Mouse (Mus musculus) forebrain, embryonic 12.5 days (tissue): ENCODE measurements around the gene Tagap. TPM values are rescaled to one million over a fixed set of nuclear protein-coding genes. Genes with fewer than 3 reads are reported as not detected.

Source experiments
- ATAC-seq: fragments of 200-750 bp; cut with Nextera tagmentation; 2 replicates; pipeline ENCODE4 v1.8.0; 2017; ENCODE audit warnings: moderate TSS enrichment; ENCODE audit not compliant: low FRiP score
- H3K27ac ChIP-seq: fragments of 300-500 bp; sonication (generic); 2 replicates; pipeline ENCODE4 v1.5.1; 2016; ENCODE audit warnings: mild to moderate bottlenecking
- H3K27me3 ChIP-seq: fragments of 300-500 bp; sonication (generic); 2 replicates; pipeline ENCODE4 v1.6.1; 2016; ENCODE audit warnings: mild to moderate bottlenecking
- H3K36me3 ChIP-seq: fragments of 300-500 bp; sonication (generic); replicated peaks from 2 replicates; pipeline ENCODE4 v1.6.1; 2016; ENCODE audit warnings: mild to moderate bottlenecking
- H3K4me1 ChIP-seq: fragments of 300-500 bp; sonication (generic); 2 replicates; pipeline ENCODE4 v1.6.1; 2016
- H3K4me2 ChIP-seq: fragments of 300-500 bp; sonication (generic); 2 replicates; pipeline ENCODE4 v1.6.1; 2016; ENCODE audit warnings: mild to moderate bottlenecking, moderate library complexity
- H3K4me3 ChIP-seq: fragments of 300-500 bp; sonication (generic); replicated peaks from 2 replicates; pipeline ENCODE4 v1.5.1; 2016; ENCODE audit warnings: mild to moderate bottlenecking
- H3K9ac ChIP-seq: fragments of 300-500 bp; sonication (generic); 2 replicates; pipeline ENCODE4 v1.6.1; 2016; ENCODE audit warnings: mild to moderate bottlenecking
- H3K9me3 ChIP-seq: fragments of 300-500 bp; sonication (generic); 2 replicates; pipeline ENCODE4 v1.6.1; 2016
- WGBS: fragments of 180-500 bp; shearing (Covaris S2); methylation state at CpG from one replicate; pipeline ENCODE4 v1.1.7; 2016; 5-methylcytosine and 5-hydroxymethylcytosine counted together
- polyA plus RNA-seq: library from polyadenylated mRNA; unstranded; fragments of >200 nt; fragmentation: Nextera tagmentation; extraction: Ambion mirVana; gene quantifications from 2 replicates; pipeline ENCODE4 v1.2.1, GENCODE M21; 2016

Tagap gene
- polyA plus RNA-seq, 1 experiment from 2014 or later = 0.40 TPM

- 76% methylated on average over 10 of the region's 10 CpGs for WGBS
- ATAC-seq = no peak
- no peak overlapping the region for H3K9ac ChIP-seq
Observed at GRCm38 (mm10) chr17:7896047-7896635, 29.7 kb upstream of the Tagap start.

GRCm38 (mm10) chr17:7897120-7897519, 28.7 kb upstream of the Tagap start:
- WGBS = 84% methylated on average over 11 of the region's 11 CpGs
- H3K27ac ChIP-seq = no peak overlapping the region
- no peak overlapping the region for H3K9ac ChIP-seq
- H3K9me3 ChIP-seq = no peaks in the 10 kb centered on the region
- H3K4me2 ChIP-seq = no peak overlapping the region
- ATAC-seq = no peak
- H3K36me3 ChIP-seq = no peaks in the 10 kb centered on the region
- no peak overlapping the region for H3K4me3 ChIP-seq
- H3K27me3 ChIP-seq = no peaks in the 10 kb centered on the region
- H3K4me1 ChIP-seq = no peaks in the 10 kb centered on the region

More at GRCm38 (mm10) chr17:7896047-7896635, 29.7 kb upstream of the Tagap start:
- Histone ChIP-seq H3K4me3 (no peak overlapping the region), H3K27me3 (no peaks in the 10 kb centered on the region), H3K9me3 (no peaks in the 10 kb centered on the region), H3K4me2 (no peak overlapping the region), H3K4me1 (no peaks in the 10 kb centered on the region), H3K27ac (no peak overlapping the region), H3K36me3 (no peaks in the 10 kb centered on the region)

GRCm38 (mm10) chr17:7897756-7898155, 28.0 kb upstream of the Tagap start:
- no peak for ATAC-seq
- Histone ChIP-seq H3K9me3 (no peaks in the 10 kb centered on the region), H3K9ac (no peak overlapping the region), H3K4me1 (peaks cover 3% of the 10 kb centered on the region; the same call in 1 of the 2 replicates), H3K4me3 (no peak overlapping the region), H3K27ac (no peak overlapping the region), H3K4me2 (no peak overlapping the region), H3K36me3 (no peaks in the 10 kb centered on the region), H3K27me3 (no peaks in the 10 kb centered on the region)
- 83% methylated on average over 4 of the region's 4 CpGs for WGBS

GRCm38 (mm10) chr17:7899233-7899632, 26.6 kb upstream of the Tagap start:
- H3K4me3 ChIP-seq = no peak overlapping the region

GRCm38 (mm10) chr17:7899961-7900360, 25.8 kb upstream of the Tagap start:
- no peak overlapping the region for H3K9ac ChIP-seq
- H3K4me3 ChIP-seq = no peak overlapping the region
- no peak for ATAC-seq
- no peak overlapping the region for H3K4me2 ChIP-seq
- H3K9me3 ChIP-seq = no peaks in the 10 kb centered on the region
- H3K4me1 ChIP-seq = peaks cover 3% of the 10 kb centered on the region; the same call in 1 of the 2 replicates
- H3K36me3 ChIP-seq = no peaks in the 10 kb centered on the region
- H3K27ac ChIP-seq = no peak overlapping the region
- no peaks in the 10 kb centered on the region for H3K27me3 ChIP-seq
- WGBS = 77% methylated on average over 4 of the region's 4 CpGs

More at GRCm38 (mm10) chr17:7899233-7899632, 26.6 kb upstream of the Tagap start:
- no peak for ATAC-seq
- Histone ChIP-seq H3K4me2 (no peak overlapping the region), H3K27me3 (no peaks in the 10 kb centered on the region), H3K9me3 (no peaks in the 10 kb centered on the region), H3K27ac (no peak overlapping the region), H3K36me3 (no peaks in the 10 kb centered on the region), H3K9ac (no peak overlapping the region), H3K4me1 (peaks cover 3% of the 10 kb centered on the region; the same call in 1 of the 2 replicates)
- 85% methylated on average over 6 of the region's 6 CpGs for WGBS

GRCm38 (mm10) chr17:7901536-7901935, 24.3 kb upstream of the Tagap start:
- no peak overlapping the region for H3K9ac ChIP-seq
- ATAC-seq = no peak
- H3K27me3 ChIP-seq = no peaks in the 10 kb centered on the region
- H3K36me3 ChIP-seq = no peaks in the 10 kb centered on the region
- no peaks in the 10 kb centered on the region for H3K9me3 ChIP-seq
- H3K4me1 ChIP-seq = peaks cover 3% of the 10 kb centered on the region; the same call in 1 of the 2 replicates
- H3K27ac ChIP-seq = no peak overlapping the region
- 84% methylated on average over 2 of the region's 2 CpGs for WGBS
- no peak overlapping the region for H3K4me2 ChIP-seq
- no peak overlapping the region for H3K4me3 ChIP-seq

GRCm38 (mm10) chr17:7902362-7902761, 23.4 kb upstream of the Tagap start:
- no peaks in the 10 kb centered on the region for H3K9me3 ChIP-seq
- H3K4me1 ChIP-seq = peaks cover 3% of the 10 kb centered on the region; the same call in 1 of the 2 replicates
- no peak for ATAC-seq
- H3K27ac ChIP-seq = no peak overlapping the region
- 75% methylated on average over 3 of the region's 3 CpGs for WGBS
- no peak overlapping the region for H3K9ac ChIP-seq
- H3K27me3 ChIP-seq = no peaks in the 10 kb centered on the region
- no peaks in the 10 kb centered on the region for H3K36me3 ChIP-seq
- no peak overlapping the region for H3K4me3 ChIP-seq
- no peak overlapping the region for H3K4me2 ChIP-seq

GRCm38 (mm10) chr17:7904992-7905391, 20.8 kb upstream of the Tagap start:
- no peaks in the 10 kb centered on the region for H3K36me3 ChIP-seq
- H3K27me3 ChIP-seq = no peaks in the 10 kb centered on the region
- no peak overlapping the region for H3K9ac ChIP-seq
- H3K27ac ChIP-seq = no peak overlapping the region
- no peaks in the 10 kb centered on the region for H3K9me3 ChIP-seq
- peaks cover 3% of the 10 kb centered on the region; the same call in 1 of the 2 replicates for H3K4me1 ChIP-seq
- H3K4me2 ChIP-seq = no peak overlapping the region
- WGBS = 37% methylated on average over 2 of the region's 2 CpGs
- no peak for ATAC-seq
- no peak overlapping the region for H3K4me3 ChIP-seq

GRCm38 (mm10) chr17:7905936-7906685, 19.7 kb upstream of the Tagap start:
- Histone ChIP-seq H3K9ac (no peak overlapping the region), H3K4me1 (peaks cover 3% of the 10 kb centered on the region; the same call in 1 of the 2 replicates), H3K4me2 (no peak overlapping the region), H3K27me3 (no peaks in the 10 kb centered on the region), H3K4me3 (no peak overlapping the region), H3K27ac (no peak overlapping the region), H3K36me3 (no peaks in the 10 kb centered on the region), H3K9me3 (peaks cover 2% of the 10 kb centered on the region; the same call in 1 of the 2 replicates)
- no peak for ATAC-seq
- 37% methylated on average over 4 of the region's 4 CpGs for WGBS

GRCm38 (mm10) chr17:7914596-7915227, 11.1 kb upstream of the Tagap start:
- no peaks in the 10 kb centered on the region for H3K4me1 ChIP-seq
- no peaks in the 10 kb centered on the region for H3K27me3 ChIP-seq
- H3K36me3 ChIP-seq = no peaks in the 10 kb centered on the region
- 80% methylated on average over 2 of the region's 2 CpGs for WGBS
- peaks cover 6% of the 10 kb centered on the region; the same call in 1 of the 2 replicates for H3K9me3 ChIP-seq
- no peak for ATAC-seq
- no peak overlapping the region for H3K4me3 ChIP-seq
- H3K4me2 ChIP-seq = no peak overlapping the region
- no peak overlapping the region for H3K27ac ChIP-seq
- H3K9ac ChIP-seq = no peak overlapping the region

GRCm38 (mm10) chr17:7915791-7916190, 10.0 kb upstream of the Tagap start:
- no peaks in the 10 kb centered on the region for H3K4me1 ChIP-seq
- H3K4me2 ChIP-seq = no peak overlapping the region
- 70% methylated on average over 9 of the region's 9 CpGs for WGBS
- H3K9me3 ChIP-seq = peaks cover 6% of the 10 kb centered on the region; the same call in 1 of the 2 replicates
- no peaks in the 10 kb centered on the region for H3K36me3 ChIP-seq
- H3K27ac ChIP-seq = no peak overlapping the region
- no peak overlapping the region for H3K9ac ChIP-seq
- no peaks in the 10 kb centered on the region for H3K27me3 ChIP-seq
- H3K4me3 ChIP-seq = no peak overlapping the region
- ATAC-seq = no peak

- H3K4me3 ChIP-seq = no peak overlapping the region
- H3K9me3 ChIP-seq = no peaks in the 10 kb centered on the region
- no peak overlapping the region for H3K9ac ChIP-seq
- H3K4me1 ChIP-seq = no peaks in the 10 kb centered on the region
- no peak overlapping the region for H3K27ac ChIP-seq
- no peaks in the 10 kb centered on the region for H3K36me3 ChIP-seq
- ATAC-seq = no peak
- no peak overlapping the region for H3K4me2 ChIP-seq
- 82% methylated on average over 12 of the region's 12 CpGs for WGBS
- no peaks in the 10 kb centered on the region for H3K27me3 ChIP-seq
Observed at GRCm38 (mm10) chr17:7916782-7917574, 8.8 kb upstream of the Tagap start.
